Comparison of ENCODE assay signal across 8 mouse cellular contexts in the genomic region with DNA sequence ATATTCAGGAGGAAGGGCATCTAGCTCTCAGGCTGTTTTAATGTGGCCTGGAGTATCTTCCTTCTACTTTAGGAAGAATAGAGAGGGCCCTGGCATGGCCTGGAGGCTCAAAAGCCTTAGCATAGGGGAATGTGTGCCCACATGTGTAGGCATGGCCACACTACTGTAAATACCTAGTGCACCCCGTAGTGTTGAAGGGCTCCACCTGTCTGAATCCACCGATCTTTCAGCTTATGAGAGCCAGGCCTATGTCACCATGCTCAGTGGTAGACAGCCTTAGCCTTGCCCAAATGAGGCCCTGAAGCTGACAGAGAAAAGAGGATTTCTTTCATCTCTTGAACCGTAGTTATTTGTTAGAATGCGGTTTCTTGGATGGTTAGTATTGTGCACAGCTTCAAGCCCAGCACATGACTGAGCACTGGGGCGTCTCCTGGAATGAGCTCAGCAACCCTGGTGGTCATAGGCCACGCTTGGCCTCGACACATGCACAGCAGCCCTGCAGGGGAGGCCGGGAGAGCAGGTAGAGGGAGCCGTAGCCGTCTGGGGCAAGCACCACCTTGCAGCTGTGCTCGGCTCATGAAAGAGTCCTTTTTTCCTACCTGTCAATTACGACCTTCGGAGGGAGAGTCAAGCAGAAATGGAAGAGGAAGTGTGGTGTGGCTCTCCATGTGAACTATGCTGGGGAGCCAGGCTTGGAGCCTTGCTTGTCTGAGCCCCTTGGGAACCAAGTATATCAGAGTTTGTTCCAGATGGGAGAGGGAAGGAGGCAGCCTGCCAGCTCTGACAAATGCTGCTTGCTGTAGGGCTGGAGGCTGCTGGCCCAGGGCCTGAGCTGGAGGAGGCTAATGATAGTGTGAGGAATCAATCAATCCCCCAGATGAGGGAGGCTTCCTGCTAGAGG. TPM values are rescaled to one million over a fixed set of nuclear protein-coding genes. Genes with fewer than 3 reads are reported as not detected.
A peak's percentile ranks its signal among the peaks of the same experiment; 100 is the strongest.
DNase-seq lines count a peak whose midpoint lies in the region; ATAC-seq lines count a peak whose summit lies in the region.

No protein-coding gene starts in this region.

- no peaks in the 10 kb centered on the region for H3K27me3 ChIP-seq in embryonic facial prominence, embryonic 15.5 days
- peaks cover 16% of the 10 kb centered on the region for H3K27me3 ChIP-seq in heart, embryonic 12.5 days (replicated peaks)
- H3K27me3 ChIP-seq in kidney, embryonic 14.5 days (ENCODE audit: control insufficient read depth, insufficient read depth, low read length) = no peaks in the 10 kb centered on the region
- H3K27me3 ChIP-seq in limb, embryonic 10.5 days (ENCODE audit: low read depth, poor library complexity, severe bottlenecking) = no peaks in the 10 kb centered on the region
- H3K27me3 ChIP-seq in midbrain, embryonic 16.5 days (ENCODE audit: control insufficient read depth, insufficient read depth, low read depth, low read length) = no peaks in the 10 kb centered on the region

- H3K4me1 ChIP-seq in embryonic facial prominence, embryonic 15.5 days = peaks cover 25% of the 10 kb centered on the region
- H3K4me1 ChIP-seq in heart, embryonic 12.5 days (replicated peaks) = peaks cover 43% of the 10 kb centered on the region
- H3K4me1 ChIP-seq in kidney, embryonic 14.5 days (ENCODE audit: control insufficient read depth, insufficient read depth, low read length) = peaks cover 32% of the 10 kb centered on the region
- peaks cover 31% of the 10 kb centered on the region for H3K4me1 ChIP-seq in limb, embryonic 10.5 days
- peaks cover 7% of the 10 kb centered on the region; the same call in 1 of the 2 replicates for H3K4me1 ChIP-seq in midbrain, embryonic 16.5 days (ENCODE audit: control insufficient read depth, insufficient read depth, low read length)

- peak; percentile 74 for ATAC-seq in embryonic facial prominence, embryonic 15.5 days (ENCODE audit: insufficient number of reproducible peaks, low FRiP score, low TSS enrichment, low read depth)
- ATAC-seq in heart, embryonic 12.5 days (ENCODE audit: insufficient number of reproducible peaks, low FRiP score) = peak; percentile 72
- peak; percentile 76 for ATAC-seq in kidney, embryonic 14.5 days (ENCODE audit: low FRiP score, low TSS enrichment)
- peak; percentile 67 for ATAC-seq in midbrain, embryonic 16.5 days

- no peaks in the 10 kb centered on the region for H3K36me3 ChIP-seq in embryonic facial prominence, embryonic 15.5 days
- H3K36me3 ChIP-seq in heart, embryonic 12.5 days = peaks cover 5% of the 10 kb centered on the region; the same call in 1 of the 2 replicates
- no peaks in the 10 kb centered on the region for H3K36me3 ChIP-seq in kidney, embryonic 14.5 days (ENCODE audit: control insufficient read depth, insufficient read depth, low read length)
- H3K36me3 ChIP-seq in limb, embryonic 10.5 days = peaks cover 24% of the 10 kb centered on the region
- H3K36me3 ChIP-seq in midbrain, embryonic 16.5 days (ENCODE audit: control insufficient read depth, insufficient read depth, low read length) = no peaks in the 10 kb centered on the region

- 33% methylated on average over 13 of the region's 13 CpGs for WGBS in embryonic facial prominence, embryonic 15.5 days
- 49% methylated on average over 13 of the region's 13 CpGs for WGBS in heart, embryonic 12.5 days
- 31% methylated on average over 13 of the region's 13 CpGs for WGBS in kidney, embryonic 14.5 days
- WGBS in limb, embryonic 10.5 days = 53% methylated on average over 13 of the region's 13 CpGs
- WGBS in midbrain, embryonic 16.5 days = 61% methylated on average over 13 of the region's 13 CpGs

- no peaks in the 10 kb centered on the region for H3K9me3 ChIP-seq in embryonic facial prominence, embryonic 15.5 days (replicated peaks)
- no peaks in the 10 kb centered on the region for H3K9me3 ChIP-seq in heart, embryonic 12.5 days (replicated peaks)
- H3K9me3 ChIP-seq in kidney, embryonic 14.5 days (ENCODE audit: control insufficient read depth, low read length) = no peaks in the 10 kb centered on the region
- no peaks in the 10 kb centered on the region for H3K9me3 ChIP-seq in limb, embryonic 10.5 days (replicated peaks)
- no peaks in the 10 kb centered on the region for H3K9me3 ChIP-seq in midbrain, embryonic 16.5 days (replicated peaks; ENCODE audit: control insufficient read depth, low read length, poor library complexity, severe bottlenecking)

- DNase-seq in embryo, embryonic 11 days = peak; percentile 49
- no peak for DNase-seq in embryo, embryonic 9.5 days (ENCODE audit: extremely low spot score)
- no peak for DNase-seq in limb, embryonic 10.5 days (ENCODE audit: low spot score)
- DNase-seq in testis, postnatal 14 days (ENCODE audit: low spot score) = peak; percentile 91

- H3K9ac ChIP-seq in embryonic facial prominence, embryonic 15.5 days = no peak overlapping the region
- peak overlapping the region; percentile 46; the same call in 1 of the 2 replicates for H3K9ac ChIP-seq in heart, embryonic 12.5 days
- H3K9ac ChIP-seq in kidney, embryonic 14.5 days (ENCODE audit: low read depth, low read length) = no peak overlapping the region; the same call in 1 of the 2 replicates
- H3K9ac ChIP-seq in midbrain, embryonic 16.5 days (ENCODE audit: low read depth, low read length) = no peak overlapping the region

- H3K27ac ChIP-seq in embryonic facial prominence, embryonic 15.5 days (replicated peaks) = peak overlapping the region; percentile 60
- H3K27ac ChIP-seq in heart, embryonic 12.5 days (ENCODE audit: poor library complexity, severe bottlenecking) = peak overlapping the region; percentile 78
- H3K27ac ChIP-seq in kidney, embryonic 14.5 days (ENCODE audit: low read depth, low read length) = peak overlapping the region; percentile 48; the same call in 1 of the 2 replicates
- peak overlapping the region; percentile 25; the same call in 1 of the 2 replicates for H3K27ac ChIP-seq in limb, embryonic 10.5 days
- H3K27ac ChIP-seq in midbrain, embryonic 16.5 days (ENCODE audit: low read length) = no peak overlapping the region; the same call in 1 of the 2 replicates

- no peak overlapping the region for H3K4me2 ChIP-seq in embryonic facial prominence, embryonic 15.5 days (replicated peaks)
- H3K4me2 ChIP-seq in heart, embryonic 12.5 days = peak overlapping the region; percentile 34
- H3K4me2 ChIP-seq in kidney, embryonic 14.5 days (replicated peaks; ENCODE audit: low read depth, low read length) = no peak overlapping the region
- no peak overlapping the region for H3K4me2 ChIP-seq in midbrain, embryonic 16.5 days (ENCODE audit: low read length)

- no peak overlapping the region for H3K4me3 ChIP-seq in embryonic facial prominence, embryonic 15.5 days (replicated peaks)
- no peak overlapping the region for H3K4me3 ChIP-seq in heart, embryonic 12.5 days
- no peak overlapping the region for H3K4me3 ChIP-seq in kidney, embryonic 14.5 days (ENCODE audit: low read length)
- no peak overlapping the region for H3K4me3 ChIP-seq in limb, embryonic 10.5 days
- no peak overlapping the region for H3K4me3 ChIP-seq in midbrain, embryonic 16.5 days (ENCODE audit: low read depth, low read length)

RNA-seq across cellular contexts. Expression of a gene that starts 15.8 kb away (rescaled TPM):
- 13.5 and 16.5 TPM in 2 replicates for polyA plus RNA-seq in embryonic facial prominence, embryonic 15.5 days (2015; fragmentation: Nextera tagmentation; extraction: Ambion mirVana)
- polyA plus RNA-seq in heart, embryonic 12.5 days (2016; fragmentation: Nextera tagmentation; extraction: Ambion mirVana) = 18.9 and 21.9 TPM in 2 replicates
- polyA plus RNA-seq in kidney, embryonic 14.5 days (2014; fragmentation: Nextera tagmentation; extraction: Ambion mirVana) = 32.5 and 36.7 TPM in 2 replicates
- 23.8 and 26.7 TPM in 2 replicates for polyA plus RNA-seq in limb, embryonic 10.5 days (2016; fragmentation: Nextera tagmentation; extraction: Ambion mirVana)
- 19.3 and 28.5 TPM in 2 replicates for polyA plus RNA-seq in midbrain, embryonic 16.5 days (2015; fragmentation: Nextera tagmentation; extraction: Ambion mirVana)

Comparison
In these comparisons a context has a peak if more than half of its experiments do, and no peak if none do; other contexts are left out.
1. DNase-seq: peak in embryo, embryonic 11 days (single experiment) and testis, postnatal 14 days (single experiment); none in embryo, embryonic 9.5 days (single experiment) and limb, embryonic 10.5 days (single experiment).
2. Peak in every context shown above with its lines, with median percentiles within 50 percentile points of each other: ATAC-seq.